Mouse (Mus musculus) embryonic fibroblast, embryonic 13.5 days (primary cell): Measurements from ENCODE around the gene Vamp5.

Experiments
- CTCF ChIP-seq: IDR thresholded peaks from 2 replicates; pipeline ENCODE4 v1.5.1; 2011; ENCODE audit warnings: mild to moderate bottlenecking, control low read depth, low read length, moderate library complexity, borderline replicate concordance; ENCODE audit not compliant: insufficient read depth
- POLR2A ChIP-seq: IDR thresholded peaks from 2 replicates; pipeline ENCODE4 v1.6.1; 2011; ENCODE audit warnings: low read depth, mild to moderate bottlenecking, control low read depth, low read length, moderate library complexity

DNA sequence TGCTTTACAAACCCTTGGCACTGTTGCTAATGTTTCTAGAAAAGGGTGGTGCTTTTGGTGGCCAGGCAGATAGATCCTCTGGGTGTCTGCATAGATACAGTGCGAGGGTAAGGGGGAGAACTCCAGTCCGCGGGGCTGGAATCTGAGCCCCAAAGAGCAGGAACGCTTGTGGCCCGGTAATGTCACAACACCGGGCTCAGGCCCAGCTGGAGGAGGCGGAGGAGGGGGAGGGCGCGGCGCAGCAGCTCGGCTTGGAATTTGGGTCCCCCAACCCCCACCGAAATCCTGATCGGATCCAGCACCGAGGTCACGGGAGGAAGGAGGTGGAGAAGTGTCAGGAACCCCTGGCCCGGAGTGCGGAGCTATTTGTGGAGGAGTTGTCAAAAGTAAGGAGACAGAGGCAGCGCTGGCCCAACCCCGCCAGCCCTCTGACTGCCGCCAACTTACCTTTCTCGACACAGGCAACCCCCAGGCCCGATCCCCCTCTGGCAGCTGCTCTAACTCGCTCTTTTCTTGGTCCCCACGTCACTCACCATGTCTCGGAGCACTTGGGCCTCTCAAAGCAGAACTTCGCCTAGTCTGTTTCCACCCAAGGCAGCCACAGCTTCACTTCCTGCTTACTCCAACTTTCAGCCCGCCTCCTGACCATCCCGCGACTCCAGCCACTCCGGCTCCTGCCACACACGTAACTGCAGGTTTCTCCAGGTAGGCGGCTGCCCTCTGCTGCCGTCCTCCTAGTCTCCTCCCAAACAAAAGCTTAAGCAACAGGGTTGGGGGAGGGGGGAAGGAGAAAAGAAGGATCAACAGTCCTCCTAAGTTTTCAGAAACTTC, 9.9 kb upstream of the Vamp5 start, which contains the start of gene Vamp8:
- no peak for TF ChIP-seq CTCF
- TF ChIP-seq POLR2A = peak; percentile 72
